Mouse (Mus musculus) CH12.LX (cell line): Measurements from ENCODE around the gene Gm47791. TPM values are rescaled to one million over a fixed set of nuclear protein-coding genes. Genes with fewer than 3 reads are reported as not detected.

Experiments used
- DNase-seq: peaks from one replicate; pipeline ENCODE4 v3.0.0-alpha.2; 2013; ENCODE audit errors: extremely low read depth
- H3K27ac ChIP-seq: 2 replicates; pipeline ENCODE4 v1.5.1; 2012; ENCODE audit warnings: low read depth, mild to moderate bottlenecking, control low read depth, moderate library complexity; ENCODE audit not compliant: insufficient read depth
- H3K27me3 ChIP-seq: replicated peaks from 2 replicates; pipeline ENCODE3; 2012; ENCODE audit warnings: inconsistent platforms
- H3K36me3 ChIP-seq, 2 experiments: replicated peaks in 1 of 2; 2 replicates each; pipeline versions ENCODE3 to v1.6.1; 2012; ENCODE audit warnings: inconsistent platforms in 1 of 2, low read length in 1 of 2, mild to moderate bottlenecking in 1 of 2, mixed read lengths in 1 of 2, moderate library complexity in 1 of 2; ENCODE audit not compliant: control insufficient read depth in 1 of 2, insufficient read depth in 1 of 2
- H3K4me1 ChIP-seq, 2 experiments: 2 replicates each; pipeline ENCODE4 v1.6.1; 2012; ENCODE audit warnings: inconsistent platforms in 1 of 2, moderate library complexity in 1 of 2; ENCODE audit not compliant: insufficient read depth in 2 of 2, control insufficient read depth in 1 of 2
- H3K4me2 ChIP-seq: 2 replicates; pipeline ENCODE4 v1.6.1; 2012; ENCODE audit warnings: low read depth, mild to moderate bottlenecking, control low read depth; ENCODE audit not compliant: poor library complexity, insufficient read depth, severe bottlenecking
- H3K4me3 ChIP-seq, 3 experiments: fragments of 150-350 bp in 1 of 3; sonication (generic) in 1 of 3; replicated peaks in 1 of 3; 2 replicates each; pipeline versions ENCODE3 to v1.5.1; 2011 to 2012; ENCODE audit warnings: low read depth in 2 of 3, low read length in 2 of 3, mild to moderate bottlenecking in 2 of 3, moderate library complexity in 2 of 3, control low read depth in 1 of 3, improper control_type of control experiment in 1 of 3, inconsistent platforms in 1 of 3, mixed read lengths in 1 of 3; ENCODE audit not compliant: poor library complexity in 1 of 3
- H3K79me2 ChIP-seq: replicated peaks from 2 replicates; pipeline ENCODE4 v1.6.1; 2012; ENCODE audit warnings: mild to moderate bottlenecking, moderate library complexity; ENCODE audit not compliant: control insufficient read depth, poor library complexity, insufficient read depth, severe bottlenecking; ENCODE audit errors: extremely low read depth
- H3K9ac ChIP-seq: 2 replicates; pipeline ENCODE4 v1.6.1; 2012; ENCODE audit warnings: low read depth, mild to moderate bottlenecking, control low read depth, moderate library complexity; ENCODE audit not compliant: insufficient read depth
- H3K9me3 ChIP-seq: replicated peaks from 2 replicates; pipeline ENCODE3; 2012; ENCODE audit warnings: low read length, inconsistent platforms, mixed read lengths
- BHLHE40 ChIP-seq: IDR thresholded peaks from 2 replicates; pipeline ENCODE4 v1.6.1; 2011; ENCODE audit warnings: mild to moderate bottlenecking, low read depth, low read length, improper control_type of control experiment
- CHD2 ChIP-seq: IDR thresholded peaks from 2 replicates; pipeline ENCODE4 v1.6.1; 2011; ENCODE audit warnings: low read length, improper control_type of control experiment
- E2F4 ChIP-seq: IDR thresholded peaks from 2 replicates; pipeline ENCODE4 v1.6.1; 2011; ENCODE audit warnings: low read depth, low read length, improper control_type of control experiment; ENCODE audit not compliant: insufficient replicate concordance
- ELF1 ChIP-seq: IDR thresholded peaks from 2 replicates; pipeline ENCODE4 v1.6.1; 2014; ENCODE audit warnings: low read depth, mild to moderate bottlenecking, inconsistent platforms, low read length, improper control_type of control experiment
- ETS1 ChIP-seq: conservative IDR thresholded peaks from 2 replicates; pipeline ENCODE4 v1.6.1; 2012; ENCODE audit warnings: low read depth, mild to moderate bottlenecking, inconsistent platforms, low read length, improper control_type of control experiment, moderate library complexity
- GABPA ChIP-seq: IDR thresholded peaks from 2 replicates; pipeline ENCODE4 v1.6.1; 2012; ENCODE audit warnings: low read depth, low read length, improper control_type of control experiment, inconsistent platforms; ENCODE audit not compliant: insufficient replicate concordance
- IRF4 ChIP-seq: IDR thresholded peaks from 2 replicates; pipeline ENCODE4 v1.6.1; 2014; ENCODE audit warnings: low read depth, mild to moderate bottlenecking, inconsistent platforms, low read length, improper control_type of control experiment
- JUN ChIP-seq: IDR thresholded peaks from 2 replicates; pipeline ENCODE4 v1.6.1; 2011; ENCODE audit warnings: low read depth, mild to moderate bottlenecking, low read length, improper control_type of control experiment, moderate library complexity; ENCODE audit not compliant: insufficient read depth
- KAT2A ChIP-seq: IDR thresholded peaks from 2 replicates; pipeline ENCODE4 v1.6.1; 2012; ENCODE audit warnings: low read length, improper control_type of control experiment, inconsistent platforms; ENCODE audit not compliant: insufficient replicate concordance
- MAX ChIP-seq: IDR thresholded peaks from 2 replicates; pipeline ENCODE4 v1.6.1; 2011; ENCODE audit warnings: low read length, improper control_type of control experiment
- MAZ ChIP-seq: IDR thresholded peaks from 2 replicates; pipeline ENCODE4 v1.6.1; 2012; ENCODE audit warnings: low read depth, mild to moderate bottlenecking, inconsistent platforms, low read length, improper control_type of control experiment, moderate library complexity
- MEF2A ChIP-seq: IDR thresholded peaks from 2 replicates; pipeline ENCODE4 v1.6.1; 2014; ENCODE audit warnings: low read depth, mild to moderate bottlenecking, inconsistent platforms, low read length, improper control_type of control experiment, borderline replicate concordance
- MXI1 ChIP-seq: IDR thresholded peaks from 2 replicates; pipeline ENCODE4 v1.6.1; 2011; ENCODE audit warnings: mild to moderate bottlenecking, low read depth, low read length, improper control_type of control experiment
- MYC ChIP-seq: IDR thresholded peaks from 2 replicates; pipeline ENCODE4 v1.6.1; 2011; ENCODE audit warnings: low read depth, mild to moderate bottlenecking, improper control_type of control experiment, low read length
- NELFE ChIP-seq: IDR thresholded peaks from 2 replicates; pipeline ENCODE4 v1.6.1; 2011; ENCODE audit warnings: low read depth, low read length, improper control_type of control experiment
- NRF1 ChIP-seq: IDR thresholded peaks from 2 replicates; pipeline ENCODE4 v1.6.1; 2014; ENCODE audit warnings: low read depth, mild to moderate bottlenecking, inconsistent platforms, low read length, improper control_type of control experiment, moderate library complexity
- PAX5 ChIP-seq: IDR thresholded peaks from 2 replicates; pipeline ENCODE4 v1.6.1; 2012; ENCODE audit warnings: low read length, inconsistent platforms, mixed read lengths
- POLR2AphosphoS2 ChIP-seq: IDR thresholded peaks from 2 replicates; pipeline ENCODE4 v1.6.1; 2011; ENCODE audit warnings: low read depth, low read length, improper control_type of control experiment
- RCOR1 ChIP-seq: conservative IDR thresholded peaks from 2 replicates; pipeline ENCODE4 v1.6.1; 2012; ENCODE audit warnings: low read depth, mild to moderate bottlenecking, inconsistent platforms, low read length, improper control_type of control experiment
- SIN3A ChIP-seq: IDR thresholded peaks from 2 replicates; pipeline ENCODE4 v1.6.1; 2012; ENCODE audit warnings: low read length, improper control_type of control experiment, inconsistent platforms
- SMC3 ChIP-seq: IDR thresholded peaks from 2 replicates; pipeline ENCODE4 v1.6.1; 2011; ENCODE audit warnings: low read depth, low read length, improper control_type of control experiment
- TCF12 ChIP-seq: IDR thresholded peaks from 2 replicates; pipeline ENCODE4 v1.6.1; 2014; ENCODE audit warnings: low read depth, mild to moderate bottlenecking, inconsistent platforms, low read length, improper control_type of control experiment
- UBTF ChIP-seq: IDR thresholded peaks from 2 replicates; pipeline ENCODE4 v1.6.1; 2012; ENCODE audit warnings: low read depth, mild to moderate bottlenecking, inconsistent platforms, low read length, improper control_type of control experiment, moderate library complexity
- USF2 ChIP-seq: conservative IDR thresholded peaks from 2 replicates; pipeline ENCODE4 v1.6.1; 2011; ENCODE audit warnings: low read depth, low read length, improper control_type of control experiment
- ZC3H11A ChIP-seq: IDR thresholded peaks from 2 replicates; pipeline ENCODE4 v1.6.1; 2012; ENCODE audit warnings: low read depth, mild to moderate bottlenecking, inconsistent platforms, low read length, improper control_type of control experiment
- ZKSCAN1 ChIP-seq: IDR thresholded peaks from 2 replicates; pipeline ENCODE4 v1.6.1; 2012; ENCODE audit warnings: low read depth, inconsistent platforms, low read length, improper control_type of control experiment, borderline replicate concordance
- ZMIZ1 ChIP-seq: IDR thresholded peaks from 2 replicates; pipeline ENCODE4 v1.6.1; 2012; ENCODE audit warnings: low read depth, mild to moderate bottlenecking, inconsistent platforms, low read length, improper control_type of control experiment
- ZNF384 ChIP-seq: IDR thresholded peaks from 2 replicates; pipeline ENCODE4 v1.6.1; 2012; ENCODE audit warnings: low read depth, low read length, improper control_type of control experiment, inconsistent platforms
- dilution Hi-C: fragments of 300-500 bp; cut with MboI; formaldehyde crosslinking; loops from 2 replicates; pipeline ENCODE4 v1.14.3; 2020; ENCODE audit warnings: low sequenced_read_pairs; ENCODE audit not compliant: extremely low pct_unique_long_range_greater_than_20kb, extremely low pct_ligation_motif_present
- in situ Hi-C: fragments of 300-500 bp; cut with MboI; formaldehyde crosslinking; loops from 3 replicates; pipeline ENCODE4 v1.14.3; 2019; ENCODE audit warnings: low sequenced_read_pairs, low pct_ligation_motif_present, low pct_unique_long_range_greater_than_20kb, mixed read lengths
- polyA plus RNA-seq: library from polyadenylated mRNA; unstranded; fragments of >175 nt; gene quantifications from 2 replicates; pipeline ENCODE4 v1.2.1, GENCODE M21; 2012; ENCODE audit warnings: low read depth; ENCODE audit not compliant: insufficient read length
- total RNA-seq, 2 experiments: library from RNA; depleted of rRNA; stranded (reverse); fragments of 300-350 nt in 1 of 2; fragments of >200 nt in 1 of 2; gene quantifications; 2 replicates each; pipeline ENCODE4 v1.2.3; 2012 to 2014

Gene Gm47791
- total and polyA plus RNA-seq, 3 experiments, result not detected

DNA sequence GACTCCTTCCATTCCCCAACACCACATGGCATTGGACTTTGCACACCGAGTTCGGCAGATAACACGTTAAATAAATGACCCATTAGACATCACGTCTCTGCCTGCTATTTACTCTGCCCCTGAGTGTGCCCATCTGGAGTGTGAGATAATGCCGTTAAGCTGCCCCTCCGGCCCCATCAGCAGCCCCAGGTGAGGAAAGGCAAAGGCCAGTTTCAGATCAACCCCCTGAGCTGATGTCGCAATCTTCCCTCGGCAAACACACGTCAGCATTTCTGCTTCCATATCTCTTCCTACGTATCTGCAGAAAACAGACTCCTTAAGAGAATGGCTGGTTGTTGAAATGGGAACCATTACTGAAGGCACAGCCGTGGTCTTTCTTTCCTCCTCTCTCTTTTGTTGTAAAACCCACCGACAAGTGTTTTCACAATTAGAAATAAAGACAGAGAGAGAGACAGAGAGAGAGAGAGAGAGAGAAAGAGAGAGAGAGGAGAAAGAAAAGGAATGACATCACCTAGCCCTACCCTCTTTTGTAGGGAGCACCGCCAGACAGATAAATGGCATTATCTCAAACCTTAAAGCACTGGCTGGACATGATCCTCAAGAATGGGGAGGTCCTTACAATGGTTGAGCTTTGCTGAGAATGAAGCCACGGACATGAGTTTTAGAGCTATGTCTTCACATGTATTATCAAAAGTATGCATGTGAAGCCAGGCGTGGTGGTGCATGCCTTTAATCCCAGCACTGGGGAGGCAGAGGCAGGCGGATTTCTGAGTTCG lies 45.1 kb upstream of the Gm47791 start:
- in situ Hi-C loops (no loop called here), dilution Hi-C loops (no loop called here)
- TF ChIP-seq BHLHE40 (no peak), IRF4 (no peak), POLR2AphosphoS2 (no peak), E2F4 (no peak), JUN (no peak), GABPA (no peak), ETS1 (no peak), NRF1 (no peak), TCF12 (no peak), SMC3 (no peak), MAZ (no peak), ZKSCAN1 (no peak), MYC (no peak), PAX5 (no peak), ZMIZ1 (no peak), ZC3H11A (no peak), ELF1 (no peak), NELFE (no peak), ZNF384 (no peak), MEF2A (no peak)
- H3K27me3 ChIP-seq, result no peaks in the 10 kb centered on the region
- H3K9ac ChIP-seq, result no peak overlapping the region
- H3K27ac ChIP-seq, result no peak overlapping the region
- no peak for DNase-seq
- peaks cover 20 to 40% of the 10 kb centered on the region in 2 experiments for H3K4me1 ChIP-seq
- no peak overlapping the region for H3K4me3 ChIP-seq
- no peaks in the 10 kb centered on the region for H3K36me3 ChIP-seq
- H3K9me3 ChIP-seq, result no peaks in the 10 kb centered on the region
- no peak overlapping the region; the same call in 1 of the 2 replicates for H3K4me2 ChIP-seq
- H3K79me2 ChIP-seq, result no peaks in the 10 kb centered on the region

DNA sequence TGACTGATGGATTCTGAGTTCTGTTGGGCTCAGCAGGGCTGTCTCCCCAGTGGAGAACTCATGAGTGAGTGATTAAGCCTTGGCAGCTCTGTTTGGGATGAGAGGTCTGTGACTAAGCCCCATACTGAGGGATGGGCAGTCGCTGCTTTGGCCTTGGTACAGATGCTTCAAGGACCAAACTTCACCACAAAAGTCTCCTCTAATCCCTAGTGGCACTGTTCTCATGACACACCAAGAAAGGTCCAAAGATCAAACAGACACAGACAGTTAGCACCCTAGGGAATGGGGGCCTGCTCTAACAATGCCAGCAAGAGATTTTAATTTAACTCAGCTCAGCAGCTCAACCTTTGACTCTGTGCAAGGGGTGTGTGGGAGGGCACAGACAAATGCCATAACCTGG lies 40.7 kb upstream of the Gm47791 start:
- H3K9ac ChIP-seq, result no peak overlapping the region
- DNase-seq, result no peak
- no peak overlapping the region for H3K4me2 ChIP-seq
- peaks cover 13 to 23% of the 10 kb centered on the region in 2 experiments for H3K4me1 ChIP-seq
- no peak overlapping the region for H3K4me3 ChIP-seq
- no peaks in the 10 kb centered on the region for H3K27me3 ChIP-seq
- H3K36me3 ChIP-seq, result no peaks in the 10 kb centered on the region
- H3K27ac ChIP-seq, result no peak overlapping the region
- TF ChIP-seq ZC3H11A (no peak), KAT2A (no peak), USF2 (no peak), UBTF (no peak), RCOR1 (no peak), NRF1 (no peak), ETS1 (no peak), ZKSCAN1 (no peak), SIN3A (no peak), IRF4 (no peak), MAX (no peak), TCF12 (no peak), NELFE (no peak), CHD2 (no peak), PAX5 (no peak), MXI1 (no peak), GABPA (no peak), POLR2AphosphoS2 (no peak), ELF1 (no peak)
- dilution Hi-C loops, result no loop called here
- no peaks in the 10 kb centered on the region for H3K79me2 ChIP-seq
- H3K9me3 ChIP-seq, result no peaks in the 10 kb centered on the region
- in situ Hi-C loops, result no loop called here
